Mouse (Mus musculus) ES-E14 (cell line): ENCODE data around the gene Fas. TPM values are rescaled to one million over a fixed set of nuclear protein-coding genes. Genes with fewer than 3 reads are reported as not detected.

Experiments used
- DNase-seq: peaks from one replicate; pipeline ENCODE4 v3.0.0-alpha.2; 2013; ENCODE audit warnings: low read depth, low spot score
- H3K27ac ChIP-seq: 2 replicates; pipeline ENCODE4 v1.5.1; 2012; ENCODE audit warnings: low read depth, mild to moderate bottlenecking, low read length, moderate library complexity, mixed read lengths; ENCODE audit not compliant: poor library complexity, insufficient read depth, severe bottlenecking
- H3K36me3 ChIP-seq: 2 replicates; pipeline ENCODE4 v1.6.1; 2012; ENCODE audit warnings: mild to moderate bottlenecking, low read length, moderate library complexity, mixed read lengths; ENCODE audit not compliant: control insufficient read depth, poor library complexity, insufficient read depth, severe bottlenecking
- H3K4me1 ChIP-seq, 2 experiments: fragments of 150-350 bp in 1 of 2; sonication (generic) in 1 of 2; 2 replicates each; pipeline ENCODE4 v1.6.1; 2012; ENCODE audit warnings: low read length in 2 of 2, mild to moderate bottlenecking in 1 of 2, mixed read lengths in 1 of 2; ENCODE audit not compliant: control insufficient read depth in 2 of 2, insufficient read depth in 2 of 2, poor library complexity in 1 of 2
- H3K4me3 ChIP-seq, 2 experiments: fragments of 150-350 bp in 1 of 2; sonication (generic) in 1 of 2; 2 replicates each; pipeline ENCODE4 v1.5.1; 2012; ENCODE audit warnings: low read length in 2 of 2, low read depth in 1 of 2, mild to moderate bottlenecking in 1 of 2, mixed read lengths in 1 of 2; ENCODE audit not compliant: insufficient read depth in 1 of 2, poor library complexity in 1 of 2, severe bottlenecking in 1 of 2
- H3K9ac ChIP-seq: 2 replicates; pipeline ENCODE4 v1.6.1; 2012; ENCODE audit warnings: low read depth, mild to moderate bottlenecking, low read length, mixed read lengths; ENCODE audit not compliant: poor library complexity, insufficient read depth, severe bottlenecking
- H3K9me3 ChIP-seq: fragments of 150-350 bp; sonication (generic); 2 replicates; pipeline ENCODE4 v1.6.1; 2012; ENCODE audit warnings: low read depth, mild to moderate bottlenecking, low read length; ENCODE audit not compliant: control insufficient read depth, insufficient read depth
- CHD2 ChIP-seq: IDR thresholded peaks from 2 replicates; pipeline ENCODE4 v1.6.1; 2014; ENCODE audit warnings: mild to moderate bottlenecking, low read depth, low read length, inconsistent platforms
- HCFC1 ChIP-seq: IDR thresholded peaks from 2 replicates; pipeline ENCODE4 v1.6.1; 2012; ENCODE audit warnings: low read length, inconsistent platforms, borderline replicate concordance; ENCODE audit not compliant: insufficient read depth
- MAFK ChIP-seq: IDR thresholded peaks from 2 replicates; pipeline ENCODE4 v1.6.1; 2014; ENCODE audit warnings: mild to moderate bottlenecking, low read depth, low read length, inconsistent platforms; ENCODE audit not compliant: insufficient read depth
- ZC3H11A ChIP-seq: IDR thresholded peaks from 2 replicates; pipeline ENCODE4 v1.6.1; 2012; ENCODE audit warnings: low read depth, mild to moderate bottlenecking, inconsistent platforms, low read length, borderline replicate concordance
- ZNF384 ChIP-seq: IDR thresholded peaks from 2 replicates; pipeline ENCODE4 v1.6.1; 2012; ENCODE audit warnings: low read depth, low read length, inconsistent platforms
- in situ Hi-C, 2 experiments: fragments of 600-800 bp; cut with MboI; formaldehyde crosslinking; loops; one replicate each; pipeline ENCODE4 v1.15.1; 2025; ENCODE audit warnings: low sequenced_read_pairs in 2 of 2, inconsistent platforms in 1 of 2; ENCODE audit not compliant: unreplicated experiment in 2 of 2
- total RNA-seq: library from RNA; depleted of rRNA; stranded (reverse); fragments of 300-350 nt; gene quantifications from 2 replicates; pipeline ENCODE4 v1.2.3, GENCODE M21; 2012

Gene Fas
- total RNA-seq, 1 experiment = 3.2 TPM

DNA sequence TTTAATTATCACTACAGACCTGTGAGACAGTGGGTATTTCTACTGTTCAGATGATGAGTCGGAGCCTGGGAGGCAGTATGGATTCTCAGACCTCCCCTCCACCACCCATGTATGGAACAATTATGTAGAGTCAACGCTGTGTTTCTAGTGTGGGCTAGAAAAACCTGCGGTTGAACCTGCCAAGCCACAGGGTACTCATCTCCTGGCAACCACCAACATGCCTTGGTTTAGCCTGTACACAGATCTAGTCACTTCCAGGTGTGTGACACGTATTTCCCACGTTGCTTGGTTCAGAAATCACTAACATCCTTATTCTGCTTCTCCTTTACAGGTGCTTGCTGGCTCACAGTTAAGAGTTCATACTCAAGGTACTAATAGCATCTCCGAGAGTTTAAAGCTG, 16.3 kb downstream of the Fas start:
- in situ Hi-C loops = no loop called here
- Histone ChIP-seq H3K9ac (no peak overlapping the region), H3K27ac (no peak overlapping the region), H3K9me3 (no peaks in the 10 kb centered on the region), H3K4me1 (peaks cover 0 to 2% of the 10 kb centered on the region in 2 experiments; a peak in 1 of 4 replicates), H3K36me3 (no peaks in the 10 kb centered on the region), H3K4me3 (no peak overlapping the region)
- DNase-seq = no peak
- TF ChIP-seq CHD2 = no peak
- no peak for TF ChIP-seq MAFK
- TF ChIP-seq ZC3H11A = no peak
- no peak for TF ChIP-seq HCFC1
- no peak for TF ChIP-seq ZNF384

DNA sequence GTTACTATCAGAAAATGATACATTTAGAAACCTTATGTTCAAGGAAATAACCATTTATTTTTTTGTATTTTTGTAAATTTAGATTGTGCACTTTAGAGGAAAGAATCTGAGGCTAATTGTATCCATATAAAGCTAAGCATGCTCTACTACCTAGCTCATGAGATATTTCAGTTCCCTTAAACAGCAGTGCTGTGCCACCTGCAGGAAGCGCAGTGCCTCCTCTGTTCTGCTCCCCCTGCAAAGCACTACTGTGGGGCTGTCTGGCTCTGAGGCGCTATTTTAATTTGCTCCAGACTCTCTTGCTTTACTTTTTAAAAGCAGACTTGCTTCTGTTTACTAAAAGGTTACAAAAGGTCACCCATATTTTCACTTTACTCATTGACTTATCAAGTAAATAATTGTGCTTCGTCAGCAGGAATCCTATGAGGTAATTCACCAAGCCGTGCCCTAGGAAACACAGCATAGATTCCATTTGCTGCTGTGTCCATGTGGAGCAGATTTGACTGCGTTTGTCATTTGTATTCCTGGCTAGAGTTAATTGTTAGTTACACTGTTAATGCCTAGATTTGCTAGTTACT, 21.8 kb downstream of the Fas start:
- Histone ChIP-seq H3K4me1 (peaks cover 0 to 2% of the 10 kb centered on the region in 2 experiments; a peak in 1 of 4 replicates), H3K9ac (no peak overlapping the region), H3K27ac (no peak overlapping the region), H3K36me3 (no peaks in the 10 kb centered on the region), H3K9me3 (no peaks in the 10 kb centered on the region), H3K4me3 (no peak overlapping the region)
- 0 out of 2 replicates have a peak, but pooled peaks have one; percentile 30 for TF ChIP-seq MAFK
- no peak for TF ChIP-seq CHD2
- DNase-seq = no peak
- in situ Hi-C loops = no loop called here

DNA sequence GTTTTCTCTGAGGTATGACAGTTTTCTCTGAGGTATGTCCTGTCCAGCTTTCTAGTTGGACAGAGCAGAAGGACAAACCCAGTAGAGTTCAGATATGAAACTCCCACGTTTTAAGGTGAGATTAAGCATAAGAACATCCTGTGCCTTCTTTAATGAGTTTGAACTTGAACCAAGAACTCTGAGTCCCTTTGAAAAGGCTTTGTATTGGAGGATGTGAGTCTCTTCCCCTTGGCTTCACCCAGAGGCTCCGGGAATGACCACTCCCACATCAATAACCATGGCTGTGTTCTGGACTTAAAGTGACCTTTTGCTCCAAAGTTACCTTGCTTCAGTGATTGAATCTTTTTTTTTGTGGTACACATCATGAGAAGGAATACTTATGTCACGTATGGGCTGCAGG, 37.6 kb downstream of the Fas start:
- H3K36me3 ChIP-seq = no peaks in the 10 kb centered on the region
- in situ Hi-C loops = loop anchor here in 1 of 2 experiments (25.0 kb wide), 1 partner anchor 334 kb away; no protein-coding TSS in a partner anchor
- TF ChIP-seq HCFC1 (no peak), CHD2 (no peak), ZC3H11A (no peak), ZNF384 (no peak), MAFK (no peak)

GRCm38 (mm10) chr19:34334300-34334699, 43.8 kb downstream of the Fas start:
- no peak overlapping the region for H3K9ac ChIP-seq
- H3K9me3 ChIP-seq = no peaks in the 10 kb centered on the region
- TF ChIP-seq ZNF384 (peak; percentile 47; the same call in 1 of the 2 replicates), MAFK (no peak), HCFC1 (no peak), ZC3H11A (peak; percentile 93; the same call in 1 of the 2 replicates), CHD2 (no peak)
- H3K27ac ChIP-seq = no peak overlapping the region
- in situ Hi-C loops = loop anchor here in 1 of 2 experiments (10.0 to 25.0 kb wide), 2 partner anchors 151 to 328 kb away; no protein-coding TSS in a partner anchor
- H3K4me3 ChIP-seq = no peak overlapping the region
- no peaks in the 10 kb centered on the region for H3K36me3 ChIP-seq
- H3K4me1 ChIP-seq = no peaks in the 10 kb centered on the region
- peak; percentile 48 for DNase-seq

More for the DNA sequence above, 37.6 kb downstream of the Fas start:
- Histone ChIP-seq H3K4me3 (no peak overlapping the region), H3K27ac (no peak overlapping the region), H3K9ac (no peak overlapping the region), H3K4me1 (no peaks in the 10 kb centered on the region), H3K9me3 (no peaks in the 10 kb centered on the region)
- DNase-seq = no peak

DNA sequence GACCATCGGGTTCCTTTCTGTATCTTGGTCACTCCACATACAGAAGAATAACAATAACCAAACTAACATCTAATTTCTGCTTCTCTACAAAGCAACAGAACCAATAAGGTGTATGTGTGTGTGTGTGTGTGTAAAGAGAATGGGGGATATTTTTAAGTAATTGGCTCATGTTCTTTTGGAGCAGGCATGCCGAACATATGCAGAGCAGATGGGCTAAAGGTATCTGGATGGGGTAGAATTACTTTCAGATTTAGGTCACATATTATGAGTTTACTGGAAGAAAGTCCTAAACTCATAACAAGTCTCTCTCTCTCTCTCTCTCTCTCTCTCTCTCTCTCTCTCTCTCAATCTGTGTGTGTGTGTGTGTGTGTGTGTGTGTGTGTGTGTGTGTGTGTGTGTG, 54.2 kb downstream of the Fas start:
- TF ChIP-seq ZNF384 (no peak), CHD2 (no peak), ZC3H11A (no peak), MAFK (no peak), HCFC1 (no peak)
- Histone ChIP-seq H3K4me3 (no peak overlapping the region), H3K36me3 (no peaks in the 10 kb centered on the region), H3K27ac (no peak overlapping the region), H3K4me1 (no peaks in the 10 kb centered on the region), H3K9ac (no peak overlapping the region), H3K9me3 (no peaks in the 10 kb centered on the region)
- DNase-seq = no peak
- in situ Hi-C loops = loop anchor here in 1 of 2 experiments (25.0 kb wide), 1 partner anchor 318 kb away; no protein-coding TSS in a partner anchor
